Mouse (Mus musculus) T-helper 17 cell (primary cell): Measurements from ENCODE around the gene Nkx6-1.

ENCODE experiments used
- in situ Hi-C, 2 experiments: fragments of 300-600 bp; cut with MboI, MseI; formaldehyde crosslinking; loops; 1 replicate in 1 of 2; 2 replicates in 1 of 2; pipeline ENCODE4 v1.15.1; 2025; ENCODE audit warnings: high pct_unique_total_duplicates in 2 of 2

Gene Nkx6-1

DNA sequence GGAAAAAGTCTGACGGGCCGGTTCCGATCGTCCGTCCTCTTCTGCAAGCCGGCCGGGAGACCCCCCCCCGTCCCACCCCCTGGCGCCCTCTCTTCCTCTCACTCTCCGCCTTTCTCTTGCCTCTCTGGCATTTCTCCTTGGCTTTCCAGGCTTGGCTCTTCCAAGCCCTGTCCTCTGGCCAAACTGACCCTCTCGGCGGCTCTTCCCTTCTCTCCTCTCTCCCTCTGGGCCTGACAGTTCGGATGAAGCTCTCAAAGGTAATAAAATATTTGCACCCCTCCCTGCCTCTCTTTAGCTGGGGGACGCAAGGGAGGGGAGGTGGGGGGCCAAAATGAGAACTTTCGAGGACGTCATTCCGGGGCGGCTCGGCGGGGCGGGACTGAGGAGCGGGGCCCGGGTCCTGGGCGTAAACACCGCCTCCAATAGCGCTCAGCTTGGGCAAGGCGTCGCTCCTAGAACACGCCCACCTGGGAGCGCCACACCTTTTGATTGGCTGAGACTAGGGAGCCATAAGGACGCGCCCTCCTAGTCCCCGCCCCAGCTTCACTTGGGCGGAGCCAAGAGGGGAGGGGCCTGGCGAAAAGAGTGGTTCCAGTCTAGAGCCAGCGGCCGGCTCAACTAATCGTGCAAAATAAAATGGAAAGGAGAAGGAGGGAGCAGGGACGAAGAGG lies at the start of gene Nkx6-1:
Gene Nkx6-1 (minus strand): TSS at position 52 of the 671 bp plus-strand sequence.
- in situ Hi-C loops, result loop anchor here (5.0 to 10.0 kb wide), 2 partner anchors 670 to 743 kb away; no protein-coding TSS in a partner anchor

DNA sequence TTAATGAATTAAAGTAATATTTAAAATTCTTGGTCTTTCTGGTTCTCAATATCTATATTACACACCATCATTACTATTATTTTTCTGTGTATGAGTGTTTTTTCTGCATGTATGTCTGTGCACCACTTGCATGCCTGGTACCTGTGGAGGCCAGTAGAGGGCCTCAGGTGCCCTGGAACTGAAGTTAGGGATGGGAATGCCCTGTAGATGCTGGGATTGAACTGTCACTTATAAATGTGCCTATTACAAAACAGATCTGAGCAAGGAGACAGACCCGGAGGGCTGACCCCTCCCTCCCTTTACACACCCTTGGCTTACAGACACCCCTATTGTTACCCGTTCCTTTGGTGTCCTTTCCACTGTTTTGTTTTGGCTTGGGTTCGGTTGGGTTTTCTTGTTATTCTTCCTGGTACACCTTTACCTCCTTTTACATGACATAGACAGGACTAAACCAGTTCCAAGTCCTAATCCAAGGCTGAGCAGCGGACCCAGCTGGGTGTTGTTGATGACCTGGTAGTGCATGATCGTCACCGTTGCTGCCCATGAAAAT lies 48.3 kb upstream of the Nkx6-1 start:
- in situ Hi-C loops, result no loop called here

DNA sequence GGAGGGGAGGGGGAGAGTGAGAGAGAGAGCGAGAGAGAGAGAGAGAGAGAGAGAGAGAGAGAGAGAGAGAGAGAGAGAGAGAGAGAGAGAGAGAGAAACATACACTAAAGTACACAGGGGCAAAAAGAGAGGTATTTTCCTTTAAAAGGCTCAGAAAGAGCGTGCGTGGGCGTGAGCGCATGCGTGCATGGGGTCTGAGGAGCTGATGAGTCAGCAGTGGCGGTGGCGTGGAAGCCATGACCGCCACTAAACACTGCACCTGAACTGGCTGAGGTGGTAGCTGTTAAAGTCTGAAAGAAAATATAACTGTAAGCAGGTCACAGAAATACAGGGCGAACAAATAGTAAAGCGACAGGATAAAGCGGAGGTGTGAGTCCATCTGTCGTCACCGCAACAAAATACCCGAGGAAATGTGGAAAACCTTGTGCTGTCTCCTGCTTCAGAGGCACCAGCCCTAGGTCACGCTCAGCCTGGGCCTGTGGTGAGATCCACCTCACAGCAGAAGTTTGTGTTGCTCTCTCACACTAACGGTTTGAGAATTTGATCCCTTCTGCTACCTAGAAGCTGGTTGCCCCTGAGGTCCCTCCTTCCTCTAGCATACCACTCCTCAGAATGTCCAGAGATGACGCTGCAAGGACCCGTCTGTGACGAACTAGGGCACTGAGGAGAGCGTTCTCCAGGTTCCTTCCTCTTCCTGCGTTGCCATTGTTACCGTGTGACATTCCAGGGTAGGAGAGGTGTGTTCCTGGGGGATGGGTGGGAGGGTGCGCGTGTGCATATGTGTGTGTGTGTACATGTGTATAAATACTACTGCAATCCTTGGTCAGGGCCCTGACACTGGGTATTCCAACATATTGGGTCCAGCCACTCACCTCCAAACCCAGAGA lies 38.8 kb upstream of the Nkx6-1 start:
- in situ Hi-C loops, result no loop called here

DNA sequence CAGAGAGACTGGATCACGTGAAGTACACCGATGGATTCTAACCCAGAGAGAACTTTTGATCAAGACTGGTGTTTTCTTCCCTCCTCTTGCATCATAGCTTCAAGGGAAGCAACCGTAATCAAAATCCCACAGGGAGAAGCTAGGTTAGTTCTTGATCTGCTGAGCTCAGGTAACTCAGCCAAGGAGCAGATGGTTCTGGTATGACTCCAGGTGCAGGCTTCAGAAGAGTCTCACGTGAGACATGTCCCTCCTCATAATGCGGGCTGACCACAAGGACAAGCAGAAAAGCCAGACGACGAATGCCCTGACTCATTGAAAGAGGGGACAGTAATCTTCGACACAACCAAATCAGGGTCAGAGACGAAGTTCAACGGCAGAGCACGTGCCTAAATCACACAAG lies 37.8 kb upstream of the Nkx6-1 start:
- in situ Hi-C loops, result no loop called here

DNA sequence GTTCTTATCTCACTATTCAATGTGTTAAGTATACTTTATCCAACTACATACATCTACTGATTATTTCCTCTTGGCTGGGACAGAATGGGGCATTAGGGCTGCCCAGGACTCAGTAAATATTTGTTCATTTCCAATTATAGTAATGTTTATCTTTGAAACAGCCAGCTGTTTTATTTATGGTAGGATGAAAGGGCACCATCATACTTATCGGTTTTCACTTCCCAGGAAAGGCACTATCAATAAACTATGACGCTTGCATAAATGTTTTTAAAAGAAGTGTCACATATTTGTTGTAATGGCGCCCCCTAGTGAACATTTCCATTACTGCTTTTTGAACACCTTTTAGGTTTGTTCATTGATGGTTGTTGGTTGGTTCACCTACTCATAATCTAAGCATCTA lies 35.8 kb upstream of the Nkx6-1 start:
- in situ Hi-C loops, result no loop called here

DNA sequence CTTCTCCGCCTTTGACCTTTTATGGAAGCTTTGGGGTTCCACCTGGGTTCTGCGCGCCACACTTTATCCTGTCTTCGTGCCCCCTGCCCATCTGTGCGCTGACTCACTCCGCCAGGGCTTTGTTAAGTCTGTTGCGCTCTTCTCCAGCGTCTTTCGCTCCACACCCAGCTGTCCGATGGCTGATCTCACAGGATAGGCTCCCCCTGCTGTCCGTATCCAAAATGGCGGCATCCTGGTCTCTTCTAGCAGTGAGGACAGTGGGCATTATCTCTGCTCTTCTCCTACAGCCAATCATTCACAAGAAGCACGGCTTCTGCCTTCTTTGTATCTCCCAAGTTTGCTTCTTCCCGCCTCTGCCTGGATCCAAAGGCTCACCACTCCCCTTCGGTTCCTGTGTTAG lies 23.8 kb upstream of the Nkx6-1 start:
- in situ Hi-C loops, result loop anchor here in 1 of 2 experiments (25.0 kb wide), 1 partner anchor 676 kb away; no protein-coding TSS in a partner anchor

DNA sequence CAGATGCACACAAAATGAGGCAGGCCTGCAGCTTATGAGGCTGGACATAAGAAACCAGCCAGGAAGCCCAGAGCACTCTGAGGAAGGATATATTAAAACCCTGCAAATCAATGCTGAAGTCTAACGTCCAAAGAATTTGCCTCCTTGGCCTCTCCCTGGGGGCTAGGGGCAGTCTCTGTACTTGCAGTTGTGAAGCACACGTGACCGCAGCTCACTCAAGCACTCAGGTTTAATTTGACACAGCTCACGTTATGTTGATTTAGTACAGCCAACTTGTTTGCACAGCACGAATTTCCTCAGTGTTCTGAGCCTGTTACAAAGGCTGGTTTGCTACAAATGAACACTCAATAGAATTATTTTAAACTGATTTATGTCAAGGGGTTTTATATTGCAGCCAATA lies 18.5 kb upstream of the Nkx6-1 start:
- in situ Hi-C loops, result loop anchor here in 1 of 2 experiments (25.0 kb wide), 1 partner anchor 671 kb away; no protein-coding TSS in a partner anchor

DNA sequence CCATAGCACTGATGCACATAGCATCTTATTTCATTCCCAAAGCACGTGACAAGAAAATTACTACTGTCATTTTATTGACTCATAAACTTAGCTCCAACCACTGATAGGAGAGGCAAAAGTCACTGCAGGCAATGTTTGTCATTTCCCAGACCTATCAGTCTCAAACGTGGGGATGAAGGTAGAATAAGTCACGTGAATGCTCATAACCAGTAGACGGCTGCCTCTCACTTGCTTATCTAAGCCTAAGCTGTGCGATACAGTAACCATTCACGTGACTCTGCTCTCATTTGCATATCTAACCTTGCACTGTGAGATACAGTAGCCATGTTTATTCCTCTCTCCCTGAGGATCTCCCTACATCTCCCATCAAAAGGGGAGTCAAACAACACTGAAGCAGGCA lies 15.5 kb upstream of the Nkx6-1 start:
- in situ Hi-C loops, result loop anchor here in 1 of 2 experiments (25.0 kb wide), 1 partner anchor 668 kb away; no protein-coding TSS in a partner anchor

DNA sequence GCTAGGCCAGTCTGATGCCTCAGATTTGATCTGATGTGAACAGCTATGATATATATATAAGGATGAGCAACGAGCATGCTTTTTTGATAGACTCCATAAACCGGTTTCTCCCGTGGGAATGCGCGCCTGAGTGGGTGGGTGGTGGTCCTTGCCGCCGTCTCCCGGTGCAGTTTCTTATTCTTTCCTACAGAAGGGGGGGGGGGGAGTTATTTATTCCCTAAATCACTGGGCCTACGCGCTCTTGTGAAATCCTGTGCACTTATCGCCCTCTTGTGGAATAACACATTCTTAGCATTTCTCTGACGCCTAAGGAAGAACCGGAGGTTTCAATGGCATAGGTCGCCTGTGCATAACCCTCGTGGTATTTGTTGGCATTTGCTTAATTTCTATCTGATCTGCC lies 4.6 kb upstream of the Nkx6-1 start:
- in situ Hi-C loops, result loop anchor here (5.0 to 10.0 kb wide), 2 partner anchors 675 to 747 kb away; no protein-coding TSS in a partner anchor

DNA sequence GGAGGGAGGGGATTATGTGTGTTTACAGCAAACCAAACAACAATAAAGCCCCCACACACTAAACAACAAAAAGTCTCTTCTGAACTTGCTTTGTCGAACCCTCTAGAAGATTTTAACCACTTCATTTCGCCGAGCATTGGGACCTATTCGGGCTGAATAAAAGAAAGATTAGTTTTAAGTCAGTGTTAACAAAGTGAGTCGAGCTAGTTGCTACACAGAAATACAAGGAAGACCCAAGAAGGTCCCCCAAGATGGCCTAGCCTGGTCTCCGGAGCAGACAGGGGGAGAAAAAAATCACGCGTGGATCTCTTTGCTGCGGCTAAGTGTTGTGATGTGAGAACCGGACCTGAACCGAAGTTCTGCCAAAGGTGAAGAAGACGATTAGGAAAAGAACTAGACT lies 3.7 kb upstream of the Nkx6-1 start:
- in situ Hi-C loops, result loop anchor here (5.0 to 10.0 kb wide), 2 partner anchors 674 to 746 kb away; no protein-coding TSS in a partner anchor

DNA sequence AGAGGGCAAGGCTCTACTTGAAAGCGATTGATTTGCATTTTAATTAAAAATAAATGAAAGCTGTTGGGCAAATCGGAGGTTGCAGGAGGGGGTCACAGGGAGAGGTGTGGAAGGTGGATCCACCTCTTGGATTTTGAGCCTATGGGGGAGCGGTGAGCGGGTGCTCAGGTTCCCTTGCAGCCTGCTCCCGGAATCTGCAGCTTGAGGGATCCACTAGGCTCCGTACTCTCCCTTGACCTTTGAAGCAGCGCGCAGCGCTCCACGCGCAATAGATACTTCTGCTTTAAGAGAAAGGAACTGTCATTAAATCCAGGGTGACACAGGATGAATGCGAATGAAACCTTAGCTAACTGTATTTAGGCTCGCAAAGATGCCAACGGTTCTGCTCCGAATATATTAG lies 3.2 kb upstream of the Nkx6-1 start:
- in situ Hi-C loops, result loop anchor here (5.0 to 10.0 kb wide), 2 partner anchors 673 to 746 kb away; no protein-coding TSS in a partner anchor

DNA sequence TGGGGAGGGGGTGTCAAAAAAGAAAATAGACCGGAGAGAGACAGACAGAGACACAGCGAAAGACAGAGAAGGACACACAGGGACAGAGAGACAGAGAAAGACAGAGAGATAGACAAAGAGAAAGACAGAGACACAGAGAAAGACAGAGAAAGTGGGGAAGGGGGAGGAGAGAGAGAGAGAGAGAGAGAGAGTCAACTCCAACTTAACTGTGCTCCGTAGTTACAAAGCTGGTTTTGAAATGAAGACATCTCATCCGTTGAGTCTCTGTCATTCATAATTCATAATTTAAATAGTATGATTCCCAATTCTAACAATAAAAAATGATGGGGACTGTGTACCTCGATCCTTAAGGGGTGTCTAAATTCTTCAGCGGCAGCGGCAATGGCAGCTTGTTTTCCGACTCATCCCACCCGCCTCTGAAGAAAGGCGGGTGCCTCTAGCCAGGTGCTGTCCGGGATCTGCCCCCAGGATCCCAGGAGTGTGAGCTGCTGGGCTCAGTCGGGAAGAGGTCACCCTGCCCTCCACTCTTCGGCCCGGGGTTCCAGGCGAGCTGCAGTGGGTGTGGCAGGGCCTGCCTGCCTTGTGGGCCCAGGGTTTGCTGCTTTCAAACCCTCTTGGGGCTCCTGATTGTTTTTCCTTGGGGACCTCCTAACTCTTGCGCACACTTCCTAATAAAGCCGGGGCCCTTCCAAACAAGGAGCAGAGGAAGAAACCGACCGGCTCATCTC lies 2.6 kb upstream of the Nkx6-1 start:
- in situ Hi-C loops, result loop anchor here (5.0 to 10.0 kb wide), 2 partner anchors 673 to 745 kb away; no protein-coding TSS in a partner anchor

DNA sequence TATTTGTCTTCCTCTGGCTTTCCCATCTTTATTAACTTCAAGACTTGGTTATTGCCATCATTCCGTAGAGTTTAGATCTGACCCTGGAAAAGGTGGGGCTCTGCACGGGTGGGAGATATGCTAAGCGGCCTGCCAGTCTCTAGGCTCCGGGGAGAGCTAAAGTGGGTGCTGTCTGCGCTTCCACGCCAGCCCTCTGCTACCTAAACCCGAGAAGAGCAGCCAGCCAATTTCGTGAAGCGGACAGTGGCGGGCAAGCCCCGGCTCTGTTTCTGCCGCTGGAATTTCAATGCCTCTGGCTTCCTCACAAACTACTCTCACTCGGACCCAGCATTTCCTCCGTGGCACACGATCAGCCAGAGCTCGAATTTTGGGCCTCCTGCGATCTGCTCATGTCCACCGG lies 1.9 kb upstream of the Nkx6-1 start:
- in situ Hi-C loops, result loop anchor here (5.0 to 10.0 kb wide), 2 partner anchors 672 to 744 kb away; no protein-coding TSS in a partner anchor

DNA sequence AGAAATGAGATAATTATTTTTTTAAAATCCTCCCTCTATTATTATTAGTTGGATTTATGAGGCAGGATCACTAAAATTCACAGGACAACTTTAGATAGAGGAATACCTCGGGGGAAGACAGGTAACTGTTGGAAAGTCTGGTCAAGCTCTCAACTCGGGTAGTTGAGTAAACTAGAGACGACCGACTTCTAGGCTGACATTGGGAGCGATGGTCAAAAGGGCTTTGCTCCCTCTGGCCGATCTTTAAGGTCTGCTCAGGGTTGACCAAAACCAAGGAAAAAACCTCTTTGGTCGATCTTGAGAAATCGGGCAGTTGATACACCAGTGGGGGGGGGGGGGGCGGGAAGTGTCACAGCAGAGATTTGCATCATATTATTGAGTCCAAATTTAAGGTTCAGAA lies 1.3 kb upstream of the Nkx6-1 start:
- in situ Hi-C loops, result loop anchor here (5.0 to 10.0 kb wide), 2 partner anchors 671 to 744 kb away; no protein-coding TSS in a partner anchor

DNA sequence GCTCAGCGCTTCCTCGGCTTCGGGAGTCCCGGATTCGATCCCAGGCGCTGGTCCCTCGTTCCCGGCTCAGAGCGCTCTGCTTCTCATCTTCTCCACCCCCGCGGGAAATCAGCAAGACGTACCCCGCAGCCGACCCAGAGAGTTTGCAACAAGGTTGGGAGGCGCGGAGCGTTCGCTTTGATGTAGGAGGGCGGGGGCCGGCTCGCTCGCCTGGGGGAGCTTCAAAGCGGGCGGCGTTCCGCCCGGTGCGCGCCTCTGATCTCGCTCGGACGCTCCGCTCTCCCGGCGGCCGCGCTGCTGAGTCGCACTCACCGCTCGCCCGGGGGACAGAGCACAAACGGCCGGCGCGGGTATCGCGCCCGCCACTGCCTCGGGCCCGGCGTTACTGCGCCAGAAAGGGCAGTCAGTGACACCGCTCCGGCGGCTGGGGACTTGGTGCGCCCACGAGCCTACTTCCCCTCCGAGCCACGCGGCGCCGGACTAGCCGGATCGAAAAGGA lies 324 bp downstream of the Nkx6-1 start:
- in situ Hi-C loops, result loop anchor here in 1 of 2 experiments (10.0 kb wide), 1 partner anchor 670 kb away; no protein-coding TSS in a partner anchor

DNA sequence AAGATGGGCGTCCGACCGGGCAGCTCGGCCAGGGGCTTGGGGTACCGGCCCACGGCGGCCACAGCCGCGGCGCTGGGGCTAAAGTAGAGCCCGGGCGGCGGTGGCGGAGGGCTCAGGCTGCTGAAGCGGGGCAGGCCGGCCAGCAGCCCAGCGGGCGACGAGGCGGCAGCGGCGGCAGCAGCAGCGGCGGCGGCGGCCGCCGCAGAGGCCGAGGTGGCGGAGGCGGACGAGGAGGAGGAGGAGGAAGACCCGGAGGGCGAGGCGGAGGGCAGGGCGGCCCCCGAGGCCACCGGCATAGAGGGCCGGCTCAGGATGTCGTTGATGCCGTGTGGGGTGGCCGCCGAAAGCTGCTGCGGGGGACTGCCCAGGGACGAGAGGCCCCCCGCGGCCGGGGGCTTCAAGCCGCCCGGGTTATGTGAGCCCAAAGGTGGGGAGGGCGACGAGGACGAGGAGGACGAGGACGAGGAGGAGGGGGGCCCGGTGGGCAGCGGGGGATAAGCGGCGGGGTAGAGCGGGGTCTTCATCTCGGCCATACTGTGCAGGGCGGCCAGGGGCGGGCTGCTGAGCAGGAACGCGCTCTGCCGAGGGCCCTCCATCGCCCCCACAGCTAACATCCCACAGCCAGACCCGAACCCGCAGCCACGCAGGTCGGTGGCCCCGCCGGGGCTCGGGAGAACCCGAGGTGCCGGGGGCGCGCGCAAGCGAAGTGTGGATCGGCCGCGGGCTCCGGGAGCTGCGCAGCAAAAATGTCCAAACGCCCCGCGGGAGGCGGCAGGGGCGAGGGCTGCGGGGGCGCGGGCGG lies 974 bp downstream of the Nkx6-1 start:
- in situ Hi-C loops, result loop anchor here in 1 of 2 experiments (10.0 kb wide), 1 partner anchor 669 kb away; no protein-coding TSS in a partner anchor

DNA sequence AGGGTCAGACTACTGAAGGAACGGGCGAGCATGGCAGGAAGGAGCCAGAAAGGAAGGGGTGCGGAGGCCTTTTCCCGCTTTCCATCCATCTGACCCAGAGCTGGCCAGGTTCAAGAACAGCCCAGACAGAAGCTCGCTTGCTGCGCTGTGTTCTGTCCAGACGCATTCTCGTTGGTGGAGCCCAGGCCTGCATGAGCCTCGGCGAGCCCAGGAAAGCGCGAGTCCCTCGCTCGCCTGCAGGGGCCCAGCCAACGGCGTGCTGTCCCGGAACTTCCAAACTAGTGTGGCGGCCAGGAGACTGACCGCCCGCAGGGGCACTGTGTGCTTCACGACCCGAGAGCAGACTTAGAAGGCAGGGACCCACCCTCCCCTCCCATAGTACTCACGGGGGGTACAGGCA lies 1.6 kb downstream of the Nkx6-1 start:
- in situ Hi-C loops, result loop anchor here in 1 of 2 experiments (10.0 kb wide), 1 partner anchor 668 kb away; no protein-coding TSS in a partner anchor

DNA sequence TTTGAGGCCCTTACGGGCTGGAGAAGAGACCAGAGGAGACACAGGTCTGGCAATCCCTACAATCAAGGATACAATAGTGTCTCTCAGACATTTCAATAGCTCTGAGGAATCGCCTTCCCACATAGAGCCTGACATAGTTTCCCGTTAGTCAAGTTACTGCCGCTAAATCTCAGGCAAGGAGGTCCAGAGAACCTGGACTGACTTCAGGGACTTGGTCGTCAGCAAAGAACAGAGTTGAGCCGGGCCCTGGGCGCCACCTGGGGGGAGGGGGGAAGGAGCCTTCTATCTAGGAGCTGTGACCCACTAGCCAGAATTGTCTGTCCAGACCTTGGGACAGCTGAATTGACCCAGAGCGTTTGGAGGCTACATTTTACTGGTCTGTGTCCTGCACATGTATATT lies 2.3 kb downstream of the Nkx6-1 start:
- in situ Hi-C loops, result loop anchor here in 1 of 2 experiments (10.0 kb wide), 1 partner anchor 668 kb away; no protein-coding TSS in a partner anchor

DNA sequence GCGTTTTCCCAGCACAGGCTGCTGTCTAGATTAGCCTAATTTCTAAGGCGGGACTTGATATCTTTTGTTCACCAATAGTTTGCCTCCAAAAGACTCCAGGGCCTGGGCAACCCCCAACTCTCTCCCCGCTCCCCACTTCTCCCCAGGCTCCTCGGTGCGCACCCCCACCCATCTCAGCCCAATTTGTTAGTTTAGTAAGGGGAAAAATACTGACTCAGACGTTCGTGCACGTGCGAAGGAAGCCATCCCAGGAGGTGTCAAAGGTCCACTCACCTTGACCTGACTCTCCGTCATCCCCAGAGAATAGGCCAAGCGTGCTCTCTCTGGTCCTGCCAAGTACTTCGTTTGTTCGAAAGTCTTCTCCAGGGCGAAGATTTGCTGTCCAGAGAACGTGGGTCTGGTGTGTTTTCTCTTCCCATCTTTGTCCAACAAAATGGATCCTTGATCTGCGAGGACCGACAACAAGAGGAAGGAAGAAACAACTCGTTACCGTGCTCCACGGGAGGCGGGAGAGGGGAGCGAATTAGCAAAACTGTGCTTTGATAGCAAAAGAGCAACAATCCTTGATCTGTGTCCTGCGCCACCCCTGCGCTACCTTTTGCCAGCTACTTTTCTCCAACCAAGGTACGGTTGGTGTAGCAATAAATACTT lies 3.1 kb downstream of the Nkx6-1 start:
- in situ Hi-C loops, result loop anchor here in 1 of 2 experiments (10.0 kb wide), 1 partner anchor 667 kb away; no protein-coding TSS in a partner anchor
